Mouse (Mus musculus) intestine, postnatal 0 days (tissue): Measurements from ENCODE around the gene Zfp566. TPM values are rescaled to one million over a fixed set of nuclear protein-coding genes. Genes with fewer than 3 reads are reported as not detected.

Experiments
- ATAC-seq: fragments of 200-750 bp; cut with Nextera tagmentation; 2 replicates; pipeline ENCODE4 v1.8.0; 2017; ENCODE audit warnings: mild to moderate bottlenecking, moderate TSS enrichment, moderate library complexity
- H3K27ac ChIP-seq: fragments of 300-500 bp; sonication (generic); 2 replicates; pipeline ENCODE4 v1.5.1; 2014; ENCODE audit warnings: mild to moderate bottlenecking, low read depth, low read length, moderate library complexity
- H3K27me3 ChIP-seq: fragments of 300-500 bp; sonication (generic); replicated peaks from 2 replicates; pipeline ENCODE4 v1.6.1; 2014; ENCODE audit warnings: low read length, mixed read lengths; ENCODE audit not compliant: control insufficient read depth, insufficient read depth
- H3K36me3 ChIP-seq: fragments of 300-500 bp; sonication (generic); 2 replicates; pipeline ENCODE4 v1.6.1; 2014; ENCODE audit warnings: mild to moderate bottlenecking, moderate library complexity; ENCODE audit not compliant: control insufficient read depth, insufficient read depth
- H3K4me1 ChIP-seq: fragments of 300-500 bp; sonication (generic); replicated peaks from 2 replicates; pipeline ENCODE4 v1.6.1; 2014; ENCODE audit warnings: antibody characterized with exemption, low read length, mixed read lengths; ENCODE audit not compliant: control insufficient read depth, insufficient read depth
- H3K4me2 ChIP-seq: fragments of 300-500 bp; sonication (generic); replicated peaks from 2 replicates; pipeline ENCODE4 v1.6.1; 2014; ENCODE audit warnings: low read depth, mild to moderate bottlenecking, moderate library complexity
- H3K4me3 ChIP-seq: fragments of 300-500 bp; sonication (generic); 2 replicates; pipeline ENCODE4 v1.5.1; 2014; ENCODE audit warnings: low read depth, low read length
- H3K9ac ChIP-seq: fragments of 300-500 bp; sonication (generic); 2 replicates; pipeline ENCODE4 v1.6.1; 2014; ENCODE audit warnings: mild to moderate bottlenecking, low read depth, low read length
- H3K9me3 ChIP-seq: fragments of 300-500 bp; sonication (generic); 2 replicates; pipeline ENCODE4 v1.6.1; 2016; ENCODE audit warnings: mixed run types; ENCODE audit not compliant: control insufficient read depth
- CTCF ChIP-seq: sonication (generic); IDR thresholded peaks from 2 replicates; pipeline ENCODE4 v1.5.1; 2016; ENCODE audit warnings: low read depth, mild to moderate bottlenecking, control low read depth, antibody characterized with exemption, moderate library complexity
- WGBS: fragments of 180-500 bp; shearing (Covaris S2); extraction: QIAGEN DNeasy Blood & Tissue Kit; methylation state at CpG from one replicate; pipeline ENCODE4 v1.1.7; 2014; 5-methylcytosine and 5-hydroxymethylcytosine counted together
- polyA plus RNA-seq: library from polyadenylated mRNA; unstranded; fragments of >200 nt; fragmentation: Nextera tagmentation; extraction: Ambion mirVana; gene quantifications from 2 replicates; pipeline ENCODE4 v1.2.1, GENCODE M21; 2015

The Zfp566 gene
- polyA plus RNA-seq, 1 experiment from 2014 or later: 3.1 TPM

- H3K4me2 ChIP-seq: peak within 1 kb of the TSS; percentile 65
- peak within 1 kb of the TSS; percentile 88 for H3K27ac ChIP-seq
- TF ChIP-seq CTCF: peak; percentile 24; the same call in 1 of the 2 replicates
- peak; percentile 80 for ATAC-seq
- no peaks in the 10 kb centered on the region for H3K36me3 ChIP-seq
- H3K9ac ChIP-seq: peak within 1 kb of the TSS; percentile 79
- 0 out of 2 replicates have a peak, but pooled peaks cover 4% of the 10 kb centered on the region for H3K4me1 ChIP-seq
- no peaks in the 10 kb centered on the region for H3K9me3 ChIP-seq
- no peaks in the 10 kb centered on the region for H3K27me3 ChIP-seq
- under 1% methylated on average over 26 of the region's 26 CpGs for WGBS
- peak within 1 kb of the TSS; percentile 73 for H3K4me3 ChIP-seq
Measured at GRCm38 (mm10) chr7:30094646-30095429, 4.5 kb upstream of the Zfp566 start, which contains the start of gene Zfp260. Zfp260 (plus strand) TSS chr7:30094777.

GRCm38 (mm10) chr7:30093918-30094415 is 3.6 kb upstream of the Zfp566 start:
- no peaks in the 10 kb centered on the region for H3K27me3 ChIP-seq
- peak overlapping the region; percentile 26; the same call in 1 of the 2 replicates for H3K9ac ChIP-seq
- H3K36me3 ChIP-seq: no peaks in the 10 kb centered on the region
- peak overlapping the region; percentile 73 for H3K4me3 ChIP-seq
- 0 out of 2 replicates have a peak, but pooled peaks cover 4% of the 10 kb centered on the region for H3K4me1 ChIP-seq
- 0 out of 2 replicates have a peak overlapping the region, but pooled peaks have one; percentile 15 for H3K27ac ChIP-seq
- no peak for TF ChIP-seq CTCF
- H3K9me3 ChIP-seq: no peaks in the 10 kb centered on the region
- ATAC-seq: no peak
- 76% methylated on average over 6 of the region's 6 CpGs for WGBS
- H3K4me2 ChIP-seq: peak overlapping the region; percentile 65

DNA sequence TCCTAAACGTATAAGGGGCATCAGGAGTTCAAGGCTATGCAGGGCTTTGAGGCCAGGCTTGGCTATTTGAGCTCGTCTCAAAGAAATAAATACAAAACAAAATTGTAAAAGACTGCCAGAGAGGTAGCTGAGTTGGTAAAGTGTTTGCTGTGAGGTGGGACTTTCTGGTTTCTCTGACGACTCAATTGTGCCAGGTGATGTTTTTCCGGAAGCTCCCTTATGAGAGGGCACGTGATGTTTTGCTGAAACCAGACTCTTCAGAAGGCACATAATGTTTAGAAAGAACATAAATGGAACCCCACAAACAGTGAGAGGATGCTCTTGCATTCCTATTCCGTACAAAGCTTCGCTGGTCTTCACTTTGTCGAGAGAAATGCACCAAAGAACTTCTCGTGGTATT is 2.3 kb upstream of the Zfp566 start:
- Histone ChIP-seq H3K36me3 (no peaks in the 10 kb centered on the region), H3K4me2 (no peak overlapping the region), H3K9me3 (no peaks in the 10 kb centered on the region), H3K9ac (no peak overlapping the region), H3K4me3 (no peak overlapping the region), H3K27me3 (no peaks in the 10 kb centered on the region), H3K4me1 (0 out of 2 replicates have a peak, but pooled peaks cover 4% of the 10 kb centered on the region), H3K27ac (no peak overlapping the region)
- ATAC-seq: no peak
- TF ChIP-seq CTCF: no peak
- WGBS: 85% methylated on average over 9 of the region's 9 CpGs

- TF ChIP-seq CTCF: peak; percentile 70
- H3K4me3 ChIP-seq: peak overlapping the region; percentile 59
- no peak for ATAC-seq
- peak overlapping the region; percentile 80 for H3K4me2 ChIP-seq
- WGBS: 9% methylated on average over 9 of the region's 9 CpGs
- 0 out of 2 replicates have a peak overlapping the region, but pooled peaks have one; percentile 73 for H3K9ac ChIP-seq
- H3K4me1 ChIP-seq: 0 out of 2 replicates have a peak, but pooled peaks cover 4% of the 10 kb centered on the region
- H3K27ac ChIP-seq: 0 out of 2 replicates have a peak overlapping the region, but pooled peaks have one; percentile 16
- H3K36me3 ChIP-seq: 0 out of 2 replicates have a peak, but pooled peaks cover 3% of the 10 kb centered on the region
- no peaks in the 10 kb centered on the region for H3K27me3 ChIP-seq
- H3K9me3 ChIP-seq: no peaks in the 10 kb centered on the region
Measured at GRCm38 (mm10) chr7:30090970-30091585, 751 bp upstream of the Zfp566 start.

DNA sequence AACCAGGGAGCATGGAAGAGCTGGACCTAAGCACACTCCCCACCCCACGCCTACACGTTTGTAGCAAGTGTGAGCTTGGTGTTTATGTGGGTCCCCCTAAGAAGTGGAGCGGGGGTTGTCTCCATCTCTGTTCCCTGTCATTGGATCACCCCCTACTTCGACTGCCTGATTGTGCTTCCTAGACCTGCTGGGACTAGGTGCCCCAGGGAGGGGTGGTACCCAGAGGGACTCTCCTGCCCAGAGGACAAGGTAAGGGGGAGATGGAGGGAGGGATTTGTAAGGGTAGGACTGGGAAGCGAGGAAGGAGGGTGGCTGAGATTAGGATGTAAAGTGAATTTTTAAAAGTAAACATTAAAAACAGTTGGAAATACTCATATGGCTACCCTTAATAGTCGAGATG is 922 bp downstream of the Zfp566 start:
- Histone ChIP-seq H3K9me3 (no peaks in the 10 kb centered on the region), H3K4me2 (peak overlapping the region; percentile 80), H3K4me1 (0 out of 2 replicates have a peak, but pooled peaks cover 4% of the 10 kb centered on the region), H3K9ac (peak overlapping the region; percentile 73; the same call in 1 of the 2 replicates), H3K36me3 (peaks cover 11% of the 10 kb centered on the region; the same call in 1 of the 2 replicates), H3K27ac (no peak overlapping the region), H3K27me3 (no peaks in the 10 kb centered on the region), H3K4me3 (peak overlapping the region; percentile 59)
- WGBS: 22% methylated on average over 6 of the region's 6 CpGs
- no peak for TF ChIP-seq CTCF
- no peak for ATAC-seq

DNA sequence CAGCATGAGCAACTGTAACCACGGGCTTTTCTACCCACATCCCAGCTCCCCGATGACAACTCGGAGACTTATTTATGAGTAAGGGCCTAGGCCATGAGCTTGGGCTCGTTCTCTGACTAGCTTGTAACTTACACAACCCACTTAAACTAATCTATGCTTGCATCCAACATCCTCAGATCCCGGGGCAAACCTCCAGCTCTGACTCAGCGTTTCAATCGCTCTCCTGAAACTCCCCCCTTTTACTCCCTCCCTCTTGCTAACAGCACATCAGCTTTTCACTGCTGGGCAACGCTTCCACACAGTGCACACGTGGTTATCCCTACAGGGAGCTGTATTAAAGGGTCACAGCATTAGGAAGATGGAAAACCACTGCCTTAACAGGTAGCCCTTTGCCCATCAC is 3.8 kb downstream of the Zfp566 start:
- Histone ChIP-seq H3K27me3 (no peaks in the 10 kb centered on the region), H3K9ac (no peak overlapping the region), H3K9me3 (no peaks in the 10 kb centered on the region), H3K36me3 (peaks cover 11% of the 10 kb centered on the region; the same call in 1 of the 2 replicates), H3K4me2 (no peak overlapping the region), H3K4me1 (no peaks in the 10 kb centered on the region), H3K27ac (no peak overlapping the region), H3K4me3 (no peak overlapping the region)
- no peak for TF ChIP-seq CTCF
- ATAC-seq: no peak
- WGBS: 86% methylated on average over 9 of the region's 9 CpGs
